Mouse (Mus musculus): ENCODE results near the gene Rassf3.
A peak's percentile ranks its signal among the peaks of the same experiment; 100 is the strongest.

The Rassf3 gene

DNA sequence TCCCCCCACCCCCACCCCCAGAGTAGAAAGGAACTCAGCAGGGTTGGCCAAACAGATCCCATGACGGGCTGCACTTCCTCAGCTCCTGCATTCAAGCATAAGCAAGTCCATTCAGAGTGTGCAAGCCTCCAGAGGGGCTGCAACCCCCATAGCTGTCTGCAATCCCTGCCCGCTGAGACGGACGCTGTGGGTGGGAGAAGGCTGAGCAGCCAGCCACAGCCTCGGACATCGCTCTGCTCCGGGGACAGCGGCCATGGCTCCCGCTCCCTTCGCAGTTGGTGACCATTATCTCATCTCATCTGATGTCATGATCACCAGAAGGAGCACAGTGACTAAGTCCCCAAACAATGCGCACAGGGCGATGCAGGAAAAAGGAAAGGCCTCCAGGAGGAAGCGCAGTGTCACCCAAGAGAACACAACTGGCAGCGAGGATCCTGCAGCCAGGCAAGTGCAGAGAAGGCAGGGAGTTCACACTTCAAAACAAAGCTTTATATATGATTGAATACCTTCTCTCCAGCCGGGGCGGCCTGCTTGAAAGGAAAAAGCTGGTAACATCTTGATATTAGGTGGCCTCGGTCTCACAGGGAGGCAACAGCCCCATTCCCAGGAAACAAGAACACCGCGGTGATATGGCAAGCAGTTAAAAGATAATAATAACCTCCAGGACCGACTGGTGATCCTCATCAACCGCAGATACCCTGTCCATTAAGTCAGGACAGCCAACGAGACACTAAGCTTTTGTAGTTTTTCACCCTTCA is 14.6 kb downstream of the Rassf3 start:
- no peak for DNase-seq (ENCODE audit: low spot score in 2 of 2)

GRCm38 (mm10) chr10:121459124-121459853 is 16.9 kb downstream of the Rassf3 start:
- no peak for DNase-seq (ENCODE audit: low spot score in 2 of 2)

DNA sequence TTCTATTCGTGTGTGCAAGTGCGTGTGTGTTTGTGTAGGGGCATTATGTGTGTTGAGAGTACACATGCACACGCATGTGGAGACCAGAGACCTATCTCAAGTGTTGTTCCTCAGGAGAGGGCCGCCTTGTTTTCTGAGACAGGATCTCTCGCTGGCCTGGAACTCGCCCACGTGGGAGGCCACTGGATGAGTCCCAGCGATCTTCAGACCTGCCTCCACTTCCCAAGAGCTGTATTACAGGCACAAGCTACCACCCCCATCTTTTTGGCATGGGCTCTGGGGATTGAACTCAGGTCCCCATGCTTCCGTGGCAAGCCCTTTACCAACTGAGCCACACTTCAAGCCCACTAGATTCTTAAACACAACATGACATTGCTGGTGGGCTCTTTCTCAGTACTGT is 17.7 kb downstream of the Rassf3 start:
- no peak for DNase-seq (ENCODE audit: low spot score in 2 of 2)

DNA sequence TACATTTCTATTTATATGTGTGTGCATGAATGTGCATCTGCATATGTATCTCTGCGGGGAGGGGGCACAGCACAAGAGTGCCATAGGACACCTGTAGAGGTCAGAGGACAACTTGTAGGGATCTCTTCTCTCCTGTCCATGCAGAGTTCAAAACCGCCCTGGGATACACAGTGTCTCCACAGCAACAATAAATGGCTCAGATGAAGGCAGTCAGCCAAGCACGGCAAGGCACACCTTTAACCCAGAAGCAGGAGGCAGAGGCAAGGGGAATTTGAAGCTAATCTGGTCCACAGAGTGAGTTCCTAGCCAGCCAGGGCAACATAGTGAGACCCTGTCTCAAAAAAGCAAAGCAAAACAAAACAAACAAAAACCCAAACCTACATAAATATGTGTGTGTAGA is 18.8 kb downstream of the Rassf3 start:
- DNase-seq (ENCODE audit: low spot score in 2 of 2): no peak

GRCm38 (mm10) chr10:121455517-121455916 is 20.6 kb downstream of the Rassf3 start:
- DNase-seq (ENCODE audit: low spot score in 2 of 2): no peak

DNA sequence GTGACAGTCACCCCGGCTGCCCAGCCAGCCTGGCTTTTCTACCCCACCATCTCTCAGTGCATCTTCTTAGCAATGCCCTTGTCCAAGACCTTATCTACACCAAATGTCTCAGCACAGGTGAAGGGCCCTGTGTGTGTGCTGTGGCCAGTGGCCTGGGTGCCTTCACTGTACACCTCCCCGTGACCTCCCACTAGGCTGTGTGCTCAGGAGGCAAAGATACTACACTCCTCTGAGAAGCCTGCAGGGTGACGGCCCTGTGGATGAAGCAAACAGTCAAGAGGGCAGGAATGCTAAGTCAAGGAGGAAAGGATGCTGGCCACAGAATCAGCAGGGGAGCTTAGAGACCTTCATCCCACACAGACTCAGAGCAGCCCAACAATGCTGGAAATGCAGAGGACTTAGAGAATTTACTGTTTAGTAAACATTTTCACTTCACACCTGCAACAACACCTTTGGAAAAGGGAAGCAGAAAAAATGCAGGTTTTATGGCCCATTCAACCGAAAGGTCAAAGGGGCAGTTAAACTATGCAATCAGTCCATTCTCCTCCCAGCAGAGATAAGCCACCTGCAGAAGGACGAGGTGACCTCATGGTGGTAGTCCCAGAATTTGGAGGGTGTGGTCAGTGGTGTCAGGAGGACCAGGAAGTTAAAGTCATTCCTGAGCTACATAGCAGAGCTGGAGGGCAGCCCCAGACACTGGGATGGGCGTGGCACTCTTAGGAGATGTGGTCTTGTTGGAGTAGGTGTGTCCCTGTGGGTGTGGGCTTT is 21.3 kb downstream of the Rassf3 start:
- no peak for DNase-seq (ENCODE audit: low spot score in 2 of 2)

DNA sequence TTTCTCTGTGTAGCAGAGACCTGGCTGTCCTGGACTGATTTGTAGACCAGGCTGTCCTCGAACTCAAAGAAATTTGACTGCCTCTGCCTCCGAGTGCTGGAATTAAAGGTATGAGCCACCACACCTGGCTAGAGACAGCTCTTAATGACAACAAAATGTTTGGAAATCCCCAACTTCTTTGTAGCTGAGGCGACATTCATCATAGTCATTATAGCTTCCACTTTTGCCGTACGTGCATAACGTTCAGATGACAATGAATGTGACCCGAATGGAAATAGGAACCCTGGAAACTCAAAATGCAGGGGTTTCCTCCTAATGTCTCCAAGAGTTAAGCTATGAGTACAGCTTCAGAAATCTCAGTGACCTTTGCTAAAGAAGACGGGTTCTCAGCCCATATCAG is 22.1 kb downstream of the Rassf3 start:
- DNase-seq (ENCODE audit: low spot score in 2 of 2): no peak

DNA sequence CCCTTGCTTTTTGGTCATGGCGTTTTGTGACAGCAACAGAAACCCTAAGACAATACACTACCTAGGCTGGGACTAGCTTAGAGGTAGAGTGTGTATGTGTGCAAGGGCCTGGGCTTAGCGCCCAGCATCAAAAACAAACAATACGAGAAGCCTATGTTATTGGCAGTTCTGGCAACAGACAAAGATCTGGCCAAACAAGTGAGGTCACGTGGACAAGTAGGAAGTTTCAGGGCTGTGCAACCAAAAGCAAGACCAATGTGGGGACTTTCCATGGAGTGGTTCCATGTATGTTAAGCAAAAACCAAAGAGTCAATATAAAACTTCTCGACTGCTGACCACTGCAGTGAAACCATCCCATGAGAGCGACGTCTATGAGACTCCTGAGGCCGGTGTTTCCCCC is 30.3 kb downstream of the Rassf3 start:
- DNase-seq (ENCODE audit: low spot score in 2 of 2): no peak

DNA sequence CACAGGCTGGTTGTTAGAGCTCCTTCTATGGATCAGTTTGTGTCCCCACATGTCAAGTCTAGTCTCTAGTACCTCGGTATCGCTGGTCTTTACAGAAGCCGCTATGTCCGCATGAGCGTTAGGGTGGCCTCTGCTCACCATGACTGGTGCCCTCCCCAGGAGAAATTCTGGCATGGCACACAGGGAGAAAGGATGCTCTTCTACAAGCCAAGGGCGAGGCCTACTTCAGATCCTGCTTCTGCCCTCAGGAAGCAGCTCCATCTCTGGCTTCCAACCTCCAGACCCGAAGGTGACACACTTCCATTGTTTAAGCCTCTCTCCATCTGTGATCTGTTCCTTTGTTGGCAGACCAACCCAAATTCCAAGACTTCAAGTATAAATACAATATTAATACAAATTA is 31.9 kb downstream of the Rassf3 start:
- DNase-seq (ENCODE audit: low spot score in 2 of 2): no peak

DNA sequence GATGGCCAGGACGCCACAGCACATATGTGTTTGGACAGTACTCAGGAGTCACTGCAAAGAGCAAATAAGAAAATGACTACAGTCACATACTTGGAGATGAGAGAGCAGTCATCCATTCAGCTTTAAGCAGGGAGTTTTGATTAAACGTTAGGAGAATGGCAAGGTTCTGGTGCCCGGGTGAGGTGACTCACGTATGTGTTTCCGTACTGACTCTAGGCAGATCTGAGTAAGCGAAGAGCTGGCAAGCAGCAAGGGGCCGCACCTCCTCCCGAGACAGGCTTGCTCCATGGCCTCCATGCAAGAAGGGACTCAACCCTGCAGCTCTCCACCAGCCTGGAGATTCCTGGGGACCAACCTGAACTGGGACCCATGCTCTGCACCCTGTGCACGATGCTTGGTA is 32.4 kb downstream of the Rassf3 start:
- no peak for DNase-seq (ENCODE audit: low spot score in 2 of 2)

DNA sequence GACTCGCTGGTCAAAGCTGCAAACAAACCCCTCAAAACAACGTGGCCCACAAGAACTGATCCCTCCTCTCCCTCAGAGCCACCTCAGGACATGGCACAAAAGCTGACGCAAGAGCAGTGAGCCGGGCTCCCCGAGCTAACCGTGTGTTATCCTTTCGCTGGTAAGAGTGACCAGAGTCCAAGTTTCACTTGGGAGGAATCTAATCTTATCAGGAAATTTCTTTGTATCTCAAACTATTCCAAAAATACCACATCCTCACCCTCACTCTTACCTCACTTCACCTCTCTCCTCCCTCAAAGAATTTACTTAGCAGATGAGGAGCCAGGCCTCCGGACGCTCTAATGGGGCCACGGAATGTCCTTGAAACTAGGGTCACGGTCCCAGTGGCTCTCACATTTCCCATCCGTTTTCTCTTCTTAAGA is 36.8 kb downstream of the Rassf3 start:
- DNase-seq (ENCODE audit: low spot score in 2 of 2): no peak

GRCm38 (mm10) chr10:121438109-121438508 is 38.0 kb downstream of the Rassf3 start:
- no peak for DNase-seq (ENCODE audit: low spot score in 2 of 2)

- no peak for DNase-seq (ENCODE audit: low spot score in 2 of 2)
Observed at GRCm38 (mm10) chr10:121436693-121437092, 39.5 kb downstream of the Rassf3 start.

- DNase-seq (ENCODE audit: low spot score in 2 of 2): no peak
Observed at GRCm38 (mm10) chr10:121436258-121436645, 39.9 kb downstream of the Rassf3 start.

- DNase-seq (ENCODE audit: low spot score in 2 of 2): no peak
Observed at GRCm38 (mm10) chr10:121435546-121436257, 40.4 kb downstream of the Rassf3 start.

DNA sequence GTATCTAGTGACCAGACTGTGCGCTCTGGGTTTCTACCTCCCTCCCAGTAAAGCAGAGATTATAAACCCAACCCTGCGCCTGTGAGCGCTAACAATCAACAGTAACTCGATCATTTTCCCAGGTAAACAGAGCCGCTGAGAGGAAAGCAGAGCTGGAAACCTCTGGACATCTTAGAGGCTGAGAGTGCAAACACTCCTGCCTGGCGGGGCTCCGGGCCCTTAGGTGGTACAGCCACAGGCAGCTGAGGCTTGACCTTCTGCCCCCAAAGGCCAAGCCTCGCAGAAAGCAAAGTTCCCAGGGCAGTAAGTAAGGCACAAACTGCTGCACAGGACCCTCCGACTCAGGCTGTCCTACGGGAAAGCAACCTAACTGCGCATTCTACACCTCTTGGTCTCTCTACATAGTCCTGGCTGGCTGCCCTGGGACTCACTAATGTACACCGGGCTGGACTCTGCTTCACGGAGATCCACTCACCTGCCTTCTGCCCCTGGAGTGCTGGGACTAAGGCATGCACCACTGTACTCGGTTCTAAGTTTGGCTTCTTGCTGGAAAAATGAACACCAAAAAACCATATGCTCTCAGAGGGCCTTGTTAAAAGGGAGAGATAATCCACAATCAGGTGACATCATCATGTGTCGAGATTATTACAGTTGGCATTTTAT is 41.6 kb downstream of the Rassf3 start:
- no peak for DNase-seq (ENCODE audit: low spot score in 2 of 2)

DNA sequence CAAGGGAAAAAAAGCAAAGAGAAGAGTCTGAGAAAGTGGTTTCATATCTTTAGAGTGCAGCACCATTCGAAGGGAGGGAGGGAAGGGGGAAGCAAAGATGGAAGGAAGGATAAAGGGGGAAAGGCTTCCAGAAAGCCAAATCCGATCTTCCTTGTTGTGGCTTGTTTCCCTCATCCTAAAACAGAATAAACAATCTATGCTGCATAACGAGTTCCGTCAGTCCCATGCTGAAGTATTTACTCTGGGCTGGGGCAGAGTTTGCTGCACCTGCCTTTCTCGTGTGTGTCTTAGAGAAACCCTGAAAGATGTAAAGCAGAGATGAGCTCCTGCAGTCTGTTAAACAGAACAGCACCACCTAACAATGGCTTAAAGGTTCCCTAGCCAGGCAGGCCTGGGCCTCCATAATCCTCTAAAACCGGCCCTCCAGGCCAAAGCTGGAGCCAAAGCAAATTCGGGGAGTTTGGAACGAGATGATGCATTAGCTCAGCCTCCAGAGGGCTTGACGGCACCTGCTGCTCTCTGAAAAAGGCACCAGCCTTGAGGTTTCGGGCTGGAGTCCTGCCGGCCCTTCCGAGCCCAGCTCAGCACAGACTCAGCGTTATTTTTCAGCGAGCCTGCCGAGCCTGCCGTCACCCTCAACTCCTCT is 43.4 kb downstream of the Rassf3 start:
- no peak for DNase-seq (ENCODE audit: low spot score in 2 of 2)

GRCm38 (mm10) chr10:121432041-121432634 is 44.0 kb downstream of the Rassf3 start:
- DNase-seq (ENCODE audit: low spot score in 2 of 2): peak in 1 of 2 experiments; percentile 49

- no peak for DNase-seq (ENCODE audit: low spot score in 2 of 2)
Observed at GRCm38 (mm10) chr10:121430764-121431540, 45.2 kb downstream of the Rassf3 start.
